Mouse (Mus musculus): ENCODE data around the gene Nek9.
"Not testable (repeated sequence)": the region's sequence is repeated elsewhere in the genome, so short reads cannot be mapped to it uniquely, and the experiment has no call there.

Nek9 gene

DNA sequence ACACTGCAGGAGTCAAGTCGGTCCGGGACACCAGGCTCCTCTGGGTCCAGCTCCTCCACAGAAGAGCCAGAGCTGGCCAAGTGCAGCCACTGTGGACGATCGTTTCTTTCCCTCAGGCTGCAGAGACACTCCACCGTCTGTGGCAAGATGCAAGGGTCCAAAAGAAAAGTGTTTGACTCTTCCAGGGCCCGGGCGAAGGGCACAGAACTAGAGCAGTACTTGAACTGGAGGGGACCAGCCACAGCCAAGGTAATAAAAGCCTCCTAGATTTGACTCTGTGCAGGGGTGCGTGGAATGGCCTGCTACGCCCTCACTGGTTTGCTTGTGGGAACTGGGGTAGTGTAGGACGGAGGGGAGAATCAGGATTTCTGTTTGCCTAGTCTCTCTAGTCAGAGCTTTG, 48.5 kb downstream of the Nek9 start:
- no peak for DNase-seq (ENCODE audit: low read depth, low spot score)

DNA sequence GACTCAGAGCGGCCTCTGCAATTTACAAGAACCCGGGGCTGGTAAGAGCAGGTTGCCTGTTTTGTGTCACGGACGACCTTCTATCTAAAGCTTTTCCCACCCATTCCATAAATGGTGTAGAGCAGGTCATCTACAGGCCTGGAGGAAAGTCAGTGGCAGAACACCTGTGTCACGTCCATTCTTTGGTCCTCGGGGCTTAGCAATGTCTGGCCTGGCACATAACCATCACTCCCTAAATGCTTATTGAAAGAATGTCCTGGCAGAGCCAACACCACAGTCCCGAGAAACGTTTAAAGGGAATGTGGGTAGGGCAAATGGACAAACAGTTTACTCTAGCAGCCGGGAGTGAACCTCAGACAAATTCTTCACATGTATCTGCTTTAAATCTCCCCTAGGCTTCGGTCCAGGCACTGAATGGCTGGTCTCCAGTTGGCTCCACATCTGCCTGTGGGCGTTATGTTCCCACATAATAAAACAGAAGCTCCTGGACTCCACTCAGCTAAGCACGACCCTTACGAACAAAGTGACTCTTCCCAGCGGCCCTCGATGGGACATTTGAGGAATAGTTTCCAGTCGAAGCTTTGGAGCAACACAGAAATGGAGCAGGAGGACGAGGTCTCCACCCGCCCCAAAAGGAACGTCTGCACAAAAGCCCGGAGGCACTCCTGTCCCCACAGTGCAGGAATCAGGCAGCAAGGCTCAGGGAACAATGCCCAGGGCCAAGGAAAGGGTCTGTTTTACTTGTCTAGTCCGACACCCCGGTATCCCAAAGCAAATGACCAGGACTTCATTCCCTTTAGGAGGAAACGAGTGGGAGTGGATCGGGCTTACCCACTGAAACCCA, 49.8 kb downstream of the Nek9 start:
- DNase-seq (ENCODE audit: low read depth, low spot score), result no peak

DNA sequence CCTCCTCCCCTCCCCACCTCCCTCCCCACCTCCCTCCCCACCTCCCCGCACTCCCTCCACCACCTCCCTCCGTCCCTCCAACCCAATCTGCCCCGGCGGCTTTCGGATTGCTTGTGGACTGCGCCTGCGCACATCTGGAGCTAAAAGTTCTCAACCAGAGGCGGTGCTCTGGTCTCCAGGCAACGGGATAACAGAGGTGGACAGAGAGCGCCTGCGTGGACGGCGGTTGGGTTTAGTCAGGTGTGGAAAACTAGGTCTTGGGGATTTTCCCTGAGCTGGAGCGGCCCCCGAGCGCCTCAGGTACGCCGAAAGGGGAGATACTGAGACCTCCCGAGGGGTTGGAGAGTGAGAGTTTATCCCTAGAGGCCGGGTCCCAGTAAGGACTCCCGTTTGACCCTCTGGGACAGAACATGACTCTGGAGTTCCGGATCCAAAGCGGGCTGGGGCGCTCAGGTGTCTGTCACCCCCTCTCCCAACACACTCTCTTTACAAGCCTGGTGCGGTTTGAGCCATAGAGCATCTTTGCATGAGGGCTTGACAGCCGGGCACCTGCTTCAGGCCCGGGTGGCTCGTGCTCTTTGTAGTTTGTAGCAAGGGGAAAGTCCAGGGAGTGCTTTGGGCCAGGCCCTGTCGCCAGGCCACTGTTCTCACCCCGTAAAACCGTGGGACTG, 50.5 kb downstream of the Nek9 start, which contains the start of gene Zc2hc1c:
Gene Zc2hc1c, plus strand, starts transcription at position 106 of the 671 bp plus-strand sequence.
- DNase-seq (ENCODE audit: low read depth, low spot score), result peak; percentile 51

DNA sequence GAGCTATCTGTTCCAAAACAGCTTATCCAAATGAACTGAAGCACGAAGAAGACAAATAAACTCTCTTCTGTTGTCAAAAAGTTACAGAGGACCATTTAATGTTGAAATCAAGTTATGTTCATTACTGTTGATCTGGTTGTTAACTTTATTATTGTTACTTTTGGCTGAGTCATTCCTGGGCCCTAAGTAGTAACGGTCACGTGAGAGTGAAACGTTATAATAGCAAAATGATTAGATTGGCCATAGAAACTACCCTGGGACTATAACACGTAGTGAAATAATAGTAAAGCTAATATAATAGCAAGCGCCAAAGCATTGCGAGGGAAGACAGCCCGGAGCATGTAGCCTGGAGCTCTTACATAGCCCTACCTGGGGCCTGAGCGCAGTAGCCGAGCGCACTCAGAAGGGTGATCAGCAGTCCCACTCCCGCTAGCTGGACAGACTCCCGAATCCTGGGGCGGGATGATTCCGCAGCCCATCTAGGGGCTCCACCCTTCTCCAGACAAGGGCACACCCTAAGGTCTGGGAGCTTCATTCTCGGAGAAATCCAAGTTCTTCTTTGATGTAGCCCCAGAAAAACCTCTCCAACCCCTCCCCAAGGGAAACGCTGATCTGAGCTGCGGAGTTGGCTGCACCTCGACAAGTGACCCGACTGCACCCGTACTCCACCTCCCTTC, 51.2 kb downstream of the Nek9 start, which contains the start of gene Acyp1:
Gene Acyp1, minus strand, starts transcription at position 630 of the 677 bp plus-strand sequence.
- no peak for DNase-seq (ENCODE audit: low read depth, low spot score)

DNA sequence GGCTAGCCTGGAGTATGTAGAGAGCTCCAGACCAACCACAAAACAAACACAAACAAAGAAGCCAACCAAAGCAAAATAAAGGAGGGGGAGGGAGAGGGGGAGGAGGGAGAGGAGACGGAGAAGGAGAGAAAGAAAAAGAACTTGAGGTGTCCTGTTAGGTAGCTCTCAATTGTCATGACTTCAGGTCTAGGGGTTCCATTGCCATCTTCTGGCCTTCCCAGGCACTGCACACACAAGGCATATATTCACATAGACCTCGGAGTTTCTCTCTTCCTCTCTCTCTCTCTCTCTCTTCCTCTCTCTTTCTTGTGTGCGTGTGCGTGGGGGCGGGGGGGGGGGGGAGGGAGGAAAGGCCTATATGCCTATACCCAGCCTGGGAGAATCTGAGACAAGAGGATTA, 52.2 kb downstream of the Nek9 start:
- DNase-seq (ENCODE audit: low read depth, low spot score), result no peak

DNA sequence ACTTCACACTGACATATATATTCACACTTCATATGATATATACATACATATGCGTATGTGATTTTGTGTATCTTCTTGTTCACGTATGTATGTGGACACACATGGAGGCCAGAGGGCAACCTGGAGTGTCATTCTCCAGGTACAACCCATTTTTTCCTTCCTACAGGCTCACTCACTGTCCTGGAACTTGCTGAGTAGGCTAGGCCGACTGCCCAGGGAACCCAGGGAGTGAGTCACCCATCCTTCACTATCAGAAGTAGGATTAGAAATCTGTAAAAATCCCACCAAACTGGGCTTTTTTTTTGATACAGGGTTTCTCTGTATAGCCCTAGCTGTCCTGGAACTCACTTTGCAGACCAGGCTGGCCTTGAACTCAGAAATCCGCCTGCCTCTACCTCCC, 54.2 kb downstream of the Nek9 start:
- DNase-seq (ENCODE audit: low read depth, low spot score), result no peak

DNA sequence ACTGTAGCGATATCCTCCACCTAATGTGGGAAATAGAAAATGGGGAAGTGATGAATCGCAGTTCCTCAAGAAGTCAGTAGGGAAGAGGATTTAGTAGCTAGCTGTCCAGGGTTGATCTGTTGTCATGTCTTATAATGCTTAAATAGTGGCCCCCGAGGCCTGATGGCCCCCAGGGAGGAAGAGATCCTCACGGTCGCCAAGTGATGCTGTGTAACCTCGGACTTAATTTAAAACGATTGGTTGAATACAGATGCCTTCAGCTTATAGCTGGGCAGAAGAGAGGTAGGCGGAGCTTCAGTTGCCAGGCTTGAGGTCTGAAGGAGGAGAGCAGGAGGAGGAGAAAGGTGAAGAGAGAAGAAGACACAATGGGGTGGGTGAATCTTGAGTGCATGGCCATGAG, 54.8 kb downstream of the Nek9 start:
- DNase-seq (ENCODE audit: low read depth, low spot score), result no peak

DNA sequence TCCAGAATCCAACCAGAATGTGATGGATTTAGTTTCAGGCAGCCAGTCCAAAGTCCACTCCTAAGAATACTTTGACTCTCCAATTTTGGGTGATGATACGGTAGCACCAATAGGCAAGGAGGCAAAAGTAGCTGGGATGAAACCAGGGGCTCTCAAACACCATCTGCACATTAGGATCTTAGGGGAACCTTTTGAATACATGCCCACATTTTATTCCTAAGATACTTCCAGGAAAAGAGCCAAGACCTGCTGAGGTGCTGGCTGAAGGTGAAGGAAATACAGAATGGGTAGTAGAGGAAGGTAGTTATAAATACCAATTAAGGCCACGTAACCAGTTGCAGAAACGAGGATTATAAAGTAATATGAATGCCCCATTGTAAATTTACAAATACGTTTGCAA, 57.4 kb downstream of the Nek9 start:
- not testable (repeated sequence) for DNase-seq (ENCODE audit: low read depth, low spot score)

DNA sequence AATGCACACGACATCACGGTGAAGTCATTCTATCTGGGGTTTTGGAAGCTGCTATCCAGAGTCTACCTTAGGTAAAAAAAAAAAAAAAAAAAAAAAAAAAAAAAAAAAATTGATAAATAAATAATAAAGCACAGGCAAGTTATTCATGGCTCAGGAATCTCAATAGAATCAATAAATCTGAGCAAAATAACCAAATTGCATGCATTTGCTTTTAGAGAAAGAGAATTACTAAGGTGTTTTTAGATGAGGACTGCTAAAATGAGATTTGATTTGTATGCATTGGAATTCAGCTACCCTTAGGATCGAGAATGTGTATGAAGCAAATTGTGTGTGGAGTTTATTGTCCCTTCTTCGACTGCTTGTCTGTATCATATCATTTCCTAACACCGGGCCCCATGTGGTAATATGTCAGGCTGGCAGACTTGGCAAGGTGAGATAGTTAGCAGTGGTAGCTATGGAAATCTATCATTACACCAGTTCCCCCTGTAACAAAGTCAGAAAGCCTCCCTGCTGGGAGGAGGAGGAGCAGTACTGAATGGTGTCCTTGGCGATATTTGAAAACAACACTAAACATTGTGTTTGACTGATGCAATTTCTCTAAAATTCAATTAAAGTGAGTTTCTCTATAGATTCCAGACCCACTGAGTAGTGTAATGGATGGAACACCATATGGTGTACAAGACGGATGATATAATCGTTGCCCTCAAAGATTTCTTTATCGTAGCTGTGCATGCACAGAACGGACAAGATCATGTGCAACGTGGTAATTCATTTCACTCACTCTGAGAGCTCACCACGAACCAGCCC, 58.1 kb downstream of the Nek9 start:
- no peak for DNase-seq (ENCODE audit: low read depth, low spot score)

DNA sequence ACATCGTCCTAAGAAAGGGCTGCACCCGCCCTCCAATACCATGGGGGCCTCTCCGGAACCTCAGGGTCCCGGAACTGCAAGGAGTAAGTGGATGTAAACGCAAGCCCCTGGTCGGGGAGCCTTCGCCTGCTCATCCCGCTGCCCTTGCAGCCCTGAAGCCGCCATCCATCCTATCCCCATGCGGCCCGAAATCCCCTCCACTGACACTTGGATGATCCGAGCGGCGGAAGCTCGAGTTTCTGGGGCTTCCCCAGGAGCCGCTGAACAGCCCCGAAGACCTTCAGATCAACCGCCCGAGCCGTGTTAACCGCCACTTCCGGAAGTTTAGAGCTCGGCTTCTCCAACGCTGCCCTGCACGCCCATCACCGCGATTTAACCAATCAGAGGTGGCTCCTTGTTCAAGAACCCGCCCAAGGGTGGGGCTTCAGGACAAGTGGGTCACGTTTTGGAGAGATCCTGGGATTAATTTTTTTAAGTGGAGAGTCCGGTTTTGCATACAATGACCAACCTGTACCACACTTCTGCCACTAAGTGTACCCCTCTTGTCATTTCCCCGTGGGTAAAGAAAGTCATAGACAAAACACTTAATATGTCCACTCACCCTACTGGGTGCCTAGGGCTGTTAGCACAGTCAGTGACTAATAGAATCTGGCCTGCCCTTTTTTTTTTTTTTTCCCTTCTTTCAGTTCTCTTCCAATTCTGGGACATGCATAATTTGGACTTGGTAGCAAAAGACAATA, 58.9 kb downstream of the Nek9 start:
- DNase-seq (ENCODE audit: low read depth, low spot score), result peak; percentile 89

DNA sequence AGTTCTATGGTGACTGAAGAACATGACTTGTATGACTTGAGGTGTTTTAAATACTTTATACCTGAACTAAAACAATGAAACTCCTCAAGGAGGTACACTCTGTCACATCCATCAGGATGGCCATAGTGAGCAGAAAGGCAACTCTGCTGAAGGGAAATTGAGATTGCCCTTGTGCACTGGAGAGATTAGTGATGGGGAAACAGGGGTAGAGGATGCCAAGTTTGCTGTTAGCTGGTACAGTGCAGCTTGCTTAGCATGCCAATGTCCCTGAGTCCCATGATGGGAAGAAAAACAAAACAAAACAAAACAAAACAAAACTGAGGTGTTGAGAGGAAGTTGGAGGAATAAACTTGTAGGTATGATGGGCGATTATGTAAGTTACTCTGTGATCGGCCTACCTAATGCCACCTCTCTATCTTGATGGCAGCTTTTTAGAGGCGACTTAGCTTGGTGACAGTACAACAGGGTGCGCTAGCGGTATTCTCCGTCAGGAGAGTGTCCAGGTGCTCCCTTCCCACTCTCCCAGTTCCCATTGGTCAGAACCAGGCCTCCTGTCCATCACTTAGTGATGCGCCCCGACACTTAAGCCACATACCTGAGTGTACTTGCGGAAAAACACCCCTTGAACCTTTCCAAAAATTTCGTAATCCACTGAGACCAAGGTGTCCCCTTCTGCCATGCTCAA, 59.6 kb downstream of the Nek9 start:
- no peak for DNase-seq (ENCODE audit: low read depth, low spot score)

DNA sequence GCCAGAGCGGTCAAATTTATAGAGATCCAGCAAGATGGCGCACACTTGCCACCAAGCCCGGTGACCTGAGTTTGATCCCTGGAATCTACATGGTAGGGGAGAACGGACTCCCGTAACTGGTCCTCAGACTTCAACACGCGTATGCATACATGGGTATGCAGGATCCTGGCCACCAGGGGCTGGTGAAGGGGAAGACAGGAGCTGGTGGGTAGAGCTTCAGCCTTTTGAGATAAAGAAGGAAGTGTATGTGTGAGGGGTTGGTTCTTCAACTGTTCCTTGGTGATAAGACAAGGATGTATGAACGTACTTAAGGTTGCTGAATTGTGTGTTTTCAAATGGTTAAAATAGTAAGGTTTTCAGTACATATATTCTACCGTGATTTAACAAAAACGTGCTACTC, 60.2 kb downstream of the Nek9 start:
- no peak for DNase-seq (ENCODE audit: low read depth, low spot score)

DNA sequence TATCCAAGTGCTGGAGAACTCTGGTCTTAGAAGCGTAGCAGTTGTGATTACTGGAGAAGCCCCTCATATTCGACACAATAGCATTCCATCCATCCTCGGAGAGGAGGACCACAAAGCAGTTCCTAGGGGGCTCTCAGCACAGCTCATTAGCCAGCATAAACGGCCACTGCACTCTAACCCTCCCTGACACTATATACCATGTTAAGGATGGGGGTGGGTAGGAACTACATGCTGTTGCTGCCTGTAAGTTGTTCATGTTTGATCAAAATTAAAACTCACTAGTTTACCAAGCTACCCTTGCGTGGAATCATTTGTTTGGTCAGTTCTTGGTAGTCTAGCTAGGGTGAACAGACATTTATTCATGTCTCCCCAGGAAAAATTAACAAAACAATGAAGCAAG, 62.9 kb downstream of the Nek9 start:
- DNase-seq (ENCODE audit: low read depth, low spot score), result no peak

DNA sequence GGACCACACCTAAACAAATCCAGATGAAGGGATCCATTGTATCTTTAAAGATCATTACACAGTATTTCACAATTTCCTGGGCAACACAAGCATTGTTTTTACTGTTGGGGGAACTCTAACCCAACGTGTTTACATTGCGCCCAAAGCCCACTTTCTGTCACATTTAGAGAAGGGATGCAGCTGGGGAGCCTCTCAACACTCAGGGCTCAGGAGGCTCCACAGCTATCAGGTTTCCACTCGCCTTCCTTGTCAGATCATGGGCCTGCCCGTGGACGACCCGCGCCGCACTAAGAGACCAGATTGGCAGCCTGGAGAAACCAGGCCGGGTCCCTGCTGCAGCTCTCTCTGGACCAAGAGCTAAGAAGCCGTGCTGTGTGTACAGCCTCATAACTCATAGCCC, 65.7 kb downstream of the Nek9 start:
- DNase-seq (ENCODE audit: low read depth, low spot score), result no peak

DNA sequence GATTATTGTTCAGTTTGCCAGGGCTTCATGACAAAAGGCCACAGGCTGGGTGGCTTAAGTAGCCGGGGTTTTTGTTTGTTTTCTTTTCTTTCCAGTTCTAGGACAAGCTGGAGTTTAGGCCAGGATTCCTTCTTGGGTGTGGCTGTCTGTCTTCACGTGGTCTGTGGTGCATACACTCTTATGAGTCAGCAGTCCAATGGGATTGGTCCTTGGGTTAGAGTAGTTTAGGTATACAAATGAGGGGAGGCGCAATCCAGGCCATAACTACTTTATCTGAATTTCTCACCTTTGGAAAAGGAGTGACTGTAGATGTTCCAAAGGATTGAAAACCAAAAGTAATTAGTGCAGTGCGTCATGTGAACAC, 67.3 kb downstream of the Nek9 start:
- DNase-seq (ENCODE audit: low read depth, low spot score), result no peak

DNA sequence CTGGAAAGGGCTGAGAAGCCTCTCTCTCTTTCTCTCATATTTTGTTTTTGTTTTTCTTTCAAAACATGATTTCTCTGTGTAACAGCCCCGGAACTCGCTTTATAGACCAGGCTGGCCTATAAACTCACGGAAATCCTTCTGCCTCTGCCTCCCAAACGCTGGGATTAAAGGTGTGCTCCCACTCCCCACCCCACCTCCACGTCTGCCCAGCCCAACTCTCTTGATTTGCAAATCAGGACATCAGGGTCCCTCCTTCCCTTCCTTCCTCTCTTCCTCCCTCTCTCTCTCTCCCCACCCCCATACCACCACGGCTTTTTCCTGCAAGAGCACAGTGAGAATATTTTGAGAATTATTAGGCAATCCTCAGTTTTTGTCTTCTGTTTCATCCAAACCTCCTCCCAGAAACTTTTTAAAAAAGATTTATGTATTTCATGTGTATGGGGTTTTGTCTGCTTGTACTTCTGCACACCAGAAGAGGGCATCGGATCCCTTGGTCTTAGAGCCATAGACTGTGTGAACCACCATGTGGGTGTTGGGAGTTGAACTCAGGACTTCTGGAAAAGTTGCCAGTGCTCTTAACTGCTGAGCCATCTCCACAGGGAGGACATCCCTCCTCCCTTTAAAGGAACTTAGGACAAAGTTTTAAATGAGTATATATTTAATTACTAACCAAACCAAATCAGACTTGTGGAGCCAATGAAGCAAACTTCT, 67.9 kb downstream of the Nek9 start:
- no peak for DNase-seq (ENCODE audit: low read depth, low spot score)

DNA sequence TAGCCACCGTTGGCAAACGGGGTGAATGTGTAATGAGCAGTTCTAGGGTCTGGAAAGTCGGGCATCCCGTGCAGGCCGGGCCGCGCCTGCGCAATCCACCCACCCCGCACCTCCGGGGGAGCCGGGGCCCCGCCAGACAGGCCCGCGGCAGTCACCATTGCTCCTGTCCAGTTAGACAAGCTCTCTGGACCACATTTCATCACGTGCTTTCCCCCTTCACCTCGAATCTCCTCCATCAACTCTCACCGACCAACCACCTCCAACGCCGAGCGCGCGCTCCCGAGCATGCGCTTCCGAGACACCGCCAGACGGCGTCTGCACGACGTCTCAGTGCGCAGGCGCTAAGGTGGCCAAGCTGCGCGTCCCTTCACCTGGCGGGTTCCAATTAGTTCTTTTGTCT, 68.8 kb downstream of the Nek9 start, which contains the start of gene Mlh3:
Gene Mlh3, minus strand, starts transcription at position 281 of the 400 bp plus-strand sequence.
- DNase-seq (ENCODE audit: low read depth, low spot score), result peak; percentile 75

DNA sequence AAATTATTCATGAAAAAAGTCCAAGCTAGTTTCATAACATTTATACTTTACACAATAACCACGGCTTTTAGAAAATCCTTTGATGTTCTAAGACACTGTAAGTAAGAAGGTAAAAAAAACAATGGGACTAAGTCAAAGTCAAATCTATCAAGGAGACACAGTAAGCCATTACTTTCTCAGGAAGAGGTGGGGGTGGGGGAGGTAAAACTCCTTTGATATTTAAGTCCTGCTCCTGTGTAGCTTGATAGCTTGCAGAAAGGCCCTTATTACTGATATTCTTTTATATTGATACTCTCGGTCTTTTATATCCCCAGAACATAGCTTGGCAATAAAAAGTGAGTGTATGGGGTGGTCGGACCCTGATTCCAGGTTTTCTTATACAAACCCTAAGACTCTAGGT, 69.3 kb downstream of the Nek9 start:
- no peak for DNase-seq (ENCODE audit: low read depth, low spot score)

DNA sequence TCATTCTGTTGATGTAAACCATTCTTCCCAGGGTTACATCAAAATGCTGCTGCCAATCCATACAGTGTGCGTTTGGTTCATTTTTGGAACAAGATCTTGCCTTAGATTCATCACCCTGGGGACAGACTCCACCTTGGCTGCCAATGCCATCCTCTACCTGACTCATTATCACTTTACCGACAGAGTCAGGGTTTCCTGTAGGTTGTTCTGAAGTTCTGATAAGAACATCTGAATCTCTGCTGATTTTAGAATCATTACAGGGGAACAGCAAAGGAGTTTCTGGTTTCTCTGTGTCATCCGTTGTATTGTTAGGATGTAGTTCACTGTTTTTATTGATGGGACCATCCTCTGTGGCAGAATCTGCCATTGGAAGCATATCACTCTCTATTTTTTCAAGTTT, 72.9 kb downstream of the Nek9 start:
- DNase-seq (ENCODE audit: low read depth, low spot score), result no peak

DNA sequence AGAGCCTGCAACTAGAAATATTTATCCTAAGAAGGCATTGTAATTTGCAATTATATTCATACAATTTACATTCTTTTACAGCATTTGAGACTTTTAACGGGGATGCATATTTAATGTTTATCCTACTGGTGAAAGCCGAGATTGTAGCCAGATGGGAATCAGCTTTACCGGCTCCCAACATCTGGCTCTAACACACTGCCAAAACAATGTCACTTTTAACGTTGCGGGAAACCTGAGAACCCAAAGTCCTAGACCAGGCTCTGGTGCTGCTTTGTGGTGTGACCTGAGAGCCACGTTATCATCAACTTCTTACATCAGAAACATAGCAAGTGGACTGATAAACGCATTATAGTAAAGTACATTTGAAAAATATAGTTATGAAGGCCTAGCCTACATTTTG, 74.2 kb downstream of the Nek9 start:
- DNase-seq (ENCODE audit: low read depth, low spot score), result no peak

Measured in brain, embryonic 18.5 days (tissue).